Mouse (Mus musculus) spleen, adult 2 months (tissue): ENCODE results near the gene Plxdc2.
"Not testable (repeated sequence)": the region's sequence is repeated elsewhere in the genome, so short reads cannot be mapped to it uniquely, and the experiment has no call there.

ENCODE experiments used
- CTCF ChIP-seq: fragments of 200-500 bp; IDR thresholded peaks from 2 replicates; pipeline ENCODE4 v1.5.1; 2011; ENCODE audit warnings: mild to moderate bottlenecking, inconsistent platforms; ENCODE audit not compliant: insufficient read depth, insufficient read length, insufficient replicate concordance; ENCODE audit errors: extremely low read depth
- POLR2A ChIP-seq: fragments of 200-500 bp; IDR thresholded peaks from 2 replicates; pipeline ENCODE4 v1.6.1; 2011; ENCODE audit warnings: low read depth, low read length, inconsistent platforms

GRCm38 (mm10) chr2:16769149-16769548 is 413.0 kb downstream of the Plxdc2 start:
- TF ChIP-seq CTCF, POLR2A: not testable (repeated sequence)
